Mouse (Mus musculus): ENCODE measurements around the gene Rfng.
"Not testable (repeated sequence)": the region's sequence is repeated elsewhere in the genome, so short reads cannot be mapped to it uniquely, and the experiment has no call there.

GRCm38 (mm10) chr11:120762672-120763041 lies 21.4 kb downstream of the Rfng start, which contains the start of gene Hmga1b:
- not testable (repeated sequence) for TF ChIP-seq GATA1 (IDR thresholded peaks at IDR 0.05; ENCODE audit: borderline replicate concordance, low read length); FLI1 (IDR thresholded peaks at IDR 0.05; ENCODE audit: low read length)

Data from megakaryocyte, embryonic 14.5 days (primary cell).